Mouse (Mus musculus) heart, embryonic 14.5 days (tissue): ENCODE results near the gene Crat. TPM values are rescaled to one million over a fixed set of nuclear protein-coding genes. Genes with fewer than 3 reads are reported as not detected.
A peak's percentile ranks its signal among the peaks of the same experiment; 100 is the strongest.

Source experiments
- ATAC-seq: fragments of 200-750 bp; cut with Nextera tagmentation; 2 replicates; pipeline ENCODE4 v1.8.0; 2017; ENCODE audit warnings: low read depth, moderate TSS enrichment; ENCODE audit not compliant: insufficient number of reproducible peaks, insufficient read depth, low FRiP score
- H3K27ac ChIP-seq, 2 experiments: fragments of 200-500 bp in 1 of 2; fragments of 300-500 bp in 1 of 2; sonication (generic) in 1 of 2; replicated peaks in 1 of 2; 2 replicates each; pipeline ENCODE4 v1.5.1; 2012 to 2014; ENCODE audit warnings: low read depth in 2 of 2, low read length in 2 of 2, control low read depth in 1 of 2, mild to moderate bottlenecking in 1 of 2, mixed read lengths in 1 of 2; ENCODE audit not compliant: control insufficient read depth in 1 of 2, insufficient read depth in 1 of 2
- H3K27me3 ChIP-seq: fragments of 300-500 bp; sonication (generic); 2 replicates; pipeline ENCODE4 v1.6.1; 2014; ENCODE audit warnings: mild to moderate bottlenecking, low read length, control low read depth; ENCODE audit not compliant: control insufficient read depth, insufficient read depth
- H3K36me3 ChIP-seq: fragments of 300-500 bp; sonication (generic); 2 replicates; pipeline ENCODE4 v1.6.1; 2014; ENCODE audit warnings: mild to moderate bottlenecking, control low read depth, low read length, mixed read lengths; ENCODE audit not compliant: control insufficient read depth, insufficient read depth
- H3K4me1 ChIP-seq, 2 experiments: fragments of 200-500 bp in 1 of 2; fragments of 300-500 bp in 1 of 2; sonication (generic) in 1 of 2; 2 replicates each; pipeline ENCODE4 v1.6.1; 2012 to 2014; ENCODE audit warnings: low read length in 2 of 2, control low read depth in 1 of 2, mixed read lengths in 1 of 2; ENCODE audit not compliant: control insufficient read depth in 2 of 2, insufficient read depth in 2 of 2
- H3K4me2 ChIP-seq: fragments of 300-500 bp; sonication (generic); 2 replicates; pipeline ENCODE4 v1.6.1; 2014; ENCODE audit warnings: mild to moderate bottlenecking, low read length
- H3K4me3 ChIP-seq, 2 experiments: fragments of 200-500 bp in 1 of 2; fragments of 300-500 bp in 1 of 2; sonication (generic) in 1 of 2; 2 replicates each; pipeline ENCODE4 v1.5.1; 2012 to 2014; ENCODE audit warnings: low read length in 2 of 2, mild to moderate bottlenecking in 2 of 2, control low read depth in 1 of 2, low read depth in 1 of 2, moderate library complexity in 1 of 2; ENCODE audit not compliant: control insufficient read depth in 1 of 2, insufficient read depth in 1 of 2
- H3K9ac ChIP-seq: fragments of 300-500 bp; sonication (generic); 2 replicates; pipeline ENCODE4 v1.6.1; 2014; ENCODE audit warnings: mild to moderate bottlenecking, low read length
- H3K9me3 ChIP-seq: fragments of 300-500 bp; sonication (generic); 2 replicates; pipeline ENCODE4 v1.6.1; 2016; ENCODE audit warnings: low read length, control low read depth; ENCODE audit not compliant: control insufficient read depth
- WGBS: fragments of 180-500 bp; shearing (Covaris S2); extraction: QIAGEN DNeasy Blood & Tissue Kit; methylation state at CpG from one replicate; pipeline ENCODE4 v1.1.7; 2014; 5-methylcytosine and 5-hydroxymethylcytosine counted together
- polyA plus RNA-seq: library from polyadenylated mRNA; unstranded; fragments of >200 nt; fragmentation: Nextera tagmentation; extraction: Ambion mirVana; gene quantifications from 2 replicates; pipeline ENCODE4 v1.2.1, GENCODE M21; 2014

Crat gene
- polyA plus RNA-seq, 1 experiment from 2014 or later, result 127 TPM

DNA sequence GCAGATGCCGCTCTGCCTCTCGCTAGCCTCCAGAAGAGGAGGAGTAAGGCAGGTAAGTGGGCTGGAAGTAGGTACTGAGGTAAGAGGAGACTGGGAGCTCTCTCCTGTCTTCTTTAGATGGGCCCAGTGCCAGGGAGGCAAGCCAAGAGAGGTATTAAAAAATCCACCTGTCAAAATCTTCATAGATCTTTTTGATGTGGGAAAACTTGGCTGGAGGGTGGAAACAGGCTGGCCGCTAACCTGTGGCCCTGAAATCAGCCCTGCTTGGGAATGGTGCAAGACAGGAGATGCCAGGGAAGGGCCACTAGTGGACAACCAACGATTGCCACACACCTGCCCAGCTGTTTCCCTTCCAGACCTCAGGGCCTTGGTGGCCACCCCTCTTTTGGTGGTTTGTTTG lies 1.5 kb downstream of the Crat start:
- no peak for ATAC-seq
- Histone ChIP-seq H3K4me2 (peak overlapping the region; percentile 86), H3K4me1 (peaks cover 33 to 47% of the 10 kb centered on the region in 2 experiments), H3K27me3 (no peaks in the 10 kb centered on the region), H3K27ac (no peak overlapping the region), H3K9me3 (no peaks in the 10 kb centered on the region), H3K9ac (peak overlapping the region; percentile 95; the same call in 1 of the 2 replicates), H3K36me3 (peaks cover 40% of the 10 kb centered on the region), H3K4me3 (peak overlapping the region in 1 of 2 experiments; percentile 86; a peak in 2 of 4 replicates)
- 87% methylated on average over 4 of the region's 4 CpGs for WGBS

DNA sequence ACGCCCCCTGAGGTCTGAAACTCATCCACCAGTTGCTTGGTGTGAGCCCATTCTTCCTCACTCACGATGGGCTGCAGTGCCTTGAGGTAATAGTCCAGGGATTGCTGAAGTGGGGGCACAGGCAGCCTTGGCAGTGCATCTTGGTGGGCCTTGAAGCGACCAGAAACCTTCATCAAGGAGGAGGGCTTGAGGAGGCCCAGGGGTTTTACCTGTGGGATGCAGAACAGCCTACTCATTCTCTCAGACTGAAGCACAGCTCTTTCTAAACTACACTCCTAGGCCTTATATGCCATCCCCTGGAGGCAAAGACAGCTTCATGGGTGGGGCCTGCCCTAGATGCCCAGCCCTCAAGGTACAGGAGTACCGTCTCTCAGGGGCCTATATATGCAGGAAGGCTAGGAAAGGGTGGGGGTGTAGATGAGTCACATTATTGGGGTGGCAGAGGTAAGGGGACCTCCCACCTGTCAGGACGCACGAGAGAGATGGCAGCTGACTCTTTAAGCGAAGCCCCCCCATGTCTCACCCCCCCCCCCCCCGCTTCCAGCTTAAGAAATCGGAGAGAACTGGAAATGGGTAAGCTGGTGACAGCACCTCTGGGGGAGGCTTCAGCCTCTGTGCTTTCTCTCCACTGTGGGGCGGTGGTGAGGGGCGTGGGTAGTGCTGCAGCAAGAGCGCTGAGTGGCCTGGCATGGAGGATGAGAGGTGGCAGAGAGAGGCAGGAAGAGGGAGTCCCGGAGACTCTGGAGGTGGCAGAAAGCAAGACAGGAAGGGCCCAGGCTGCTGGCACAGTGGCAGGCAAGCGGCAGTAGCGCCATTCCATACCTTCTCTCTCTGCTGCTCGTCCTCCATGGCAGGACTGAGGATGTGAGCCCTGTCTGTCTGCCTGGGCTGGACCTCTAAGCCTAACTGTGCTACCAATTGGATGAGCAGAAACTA lies 2.3 kb downstream of the Crat start:
- 81% methylated on average over 16 of the region's 16 CpGs for WGBS
- H3K4me1 ChIP-seq, result peaks cover 27 to 44% of the 10 kb centered on the region in 2 experiments
- no peaks in the 10 kb centered on the region for H3K9me3 ChIP-seq
- H3K36me3 ChIP-seq, result peaks cover 48% of the 10 kb centered on the region
- H3K9ac ChIP-seq, result no peak overlapping the region
- no peak overlapping the region for H3K27ac ChIP-seq
- ATAC-seq, result no peak
- 0 out of 2 replicates have a peak overlapping the region, but pooled peaks have one; percentile 86 for H3K4me2 ChIP-seq
- H3K4me3 ChIP-seq, result peak overlapping the region in 1 of 2 experiments; percentile 86; a peak in 1 of 4 replicates
- H3K27me3 ChIP-seq, result no peaks in the 10 kb centered on the region

DNA sequence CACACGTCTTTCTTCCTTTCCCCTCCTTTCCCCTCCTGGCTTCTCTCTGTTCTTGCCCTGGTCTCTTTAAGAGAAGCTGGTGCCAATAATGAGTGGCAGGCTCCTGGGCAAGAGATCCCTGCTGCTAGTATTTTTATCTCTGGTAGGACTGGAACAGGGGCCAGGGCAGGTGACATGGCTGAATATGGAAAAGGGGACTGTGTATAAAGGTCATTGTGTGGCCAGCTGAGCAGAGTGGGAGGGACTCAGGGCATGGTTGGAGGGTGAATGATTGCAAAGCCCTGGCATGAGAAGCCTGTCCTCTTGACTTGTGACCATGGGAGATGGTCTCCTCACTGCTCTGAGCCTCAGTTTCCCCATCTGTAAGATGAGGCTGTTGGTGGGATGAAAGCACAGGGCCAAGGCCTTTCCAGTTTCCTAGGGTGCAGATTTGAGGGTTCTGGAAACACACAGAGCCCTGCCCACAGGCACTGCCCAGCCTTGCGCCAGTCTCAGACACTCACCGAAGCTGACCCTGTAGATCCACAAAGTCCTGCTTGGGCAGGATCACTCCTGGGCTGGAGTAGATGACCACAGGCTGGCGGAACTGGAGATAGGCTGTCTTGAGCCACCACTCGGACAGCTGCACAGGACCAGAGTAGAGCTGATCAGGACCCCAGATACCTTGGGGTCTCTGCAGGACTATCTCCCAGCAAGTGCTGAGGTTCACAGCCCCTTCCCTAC lies 6.0 kb downstream of the Crat start:
- Histone ChIP-seq H3K27me3 (no peaks in the 10 kb centered on the region), H3K9ac (peak overlapping the region; percentile 38; the same call in 1 of the 2 replicates), H3K36me3 (peaks cover 85% of the 10 kb centered on the region), H3K4me1 (peaks cover 17 to 31% of the 10 kb centered on the region in 2 experiments), H3K27ac (peak overlapping the region; percentile 12 to 74; a peak in 3 of 4 replicates), H3K9me3 (no peaks in the 10 kb centered on the region), H3K4me3 (no peak overlapping the region), H3K4me2 (no peak overlapping the region)
- WGBS, result 87% methylated on average over 5 of the region's 5 CpGs
- peak; percentile 68; the same call in 1 of the 2 replicates for ATAC-seq

DNA sequence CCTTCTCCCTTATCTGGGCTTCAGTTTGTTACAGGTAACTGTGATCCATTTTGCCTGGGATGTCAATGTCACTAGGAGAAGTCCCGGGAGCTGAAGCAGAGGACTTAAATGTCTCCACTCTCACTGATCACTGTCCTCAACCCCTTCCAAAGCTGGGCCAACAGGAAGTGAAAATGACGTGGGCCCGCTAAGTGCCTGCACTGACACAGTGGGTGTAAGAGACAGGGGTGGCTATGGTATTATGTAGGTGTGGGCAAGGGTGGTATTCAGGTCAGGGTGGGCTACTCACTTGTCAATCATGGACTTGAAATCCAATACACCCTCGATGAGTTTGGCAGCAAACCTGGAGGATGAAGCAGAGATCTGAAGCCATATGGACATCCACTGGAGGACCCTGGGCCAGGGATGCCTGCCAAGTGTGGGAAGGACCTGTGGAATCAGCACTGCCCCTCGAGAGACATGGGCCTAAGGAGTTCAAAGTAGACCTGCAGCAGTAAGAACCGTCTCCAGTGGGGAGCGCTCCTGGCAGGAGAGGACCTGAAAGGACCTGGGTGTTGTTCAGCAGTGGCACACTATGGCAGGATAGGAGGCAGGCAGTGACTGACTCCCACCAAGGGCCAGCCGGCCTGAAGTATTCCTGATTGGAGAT lies 7.0 kb downstream of the Crat start:
- ATAC-seq, result no peak
- Histone ChIP-seq H3K4me1 (peaks cover 9 to 20% of the 10 kb centered on the region in 2 experiments), H3K4me2 (no peak overlapping the region), H3K9me3 (no peaks in the 10 kb centered on the region), H3K9ac (no peak overlapping the region), H3K4me3 (no peak overlapping the region), H3K27ac (peak overlapping the region in 1 of 2 experiments; percentile 74; a peak in 1 of 4 replicates), H3K36me3 (peaks cover 95% of the 10 kb centered on the region), H3K27me3 (no peaks in the 10 kb centered on the region)
- 78% methylated on average over 8 of the region's 8 CpGs for WGBS

DNA sequence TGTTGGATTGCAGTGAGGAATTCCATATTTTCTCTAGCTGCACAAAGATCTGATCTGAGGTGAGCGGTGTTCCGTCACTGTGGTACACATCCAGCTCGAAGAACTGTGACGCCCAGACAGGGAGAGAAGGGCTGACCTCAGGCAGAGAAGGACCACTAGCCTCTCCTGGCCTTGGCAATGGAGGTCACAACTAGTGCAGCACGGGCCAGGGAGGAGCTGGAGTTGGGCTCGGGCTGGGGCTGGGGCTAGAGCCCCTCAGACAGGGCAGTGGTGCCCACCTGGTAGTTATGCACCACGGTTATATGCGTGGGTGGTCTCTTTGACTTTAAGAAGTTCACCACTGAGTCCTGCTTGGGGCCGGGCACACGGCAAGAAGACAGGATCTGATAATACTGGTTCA lies 7.8 kb downstream of the Crat start:
- no peaks in the 10 kb centered on the region for H3K27me3 ChIP-seq
- 85% methylated on average over 10 of the region's 10 CpGs for WGBS
- no peak overlapping the region for H3K4me2 ChIP-seq
- no peak overlapping the region for H3K27ac ChIP-seq
- H3K4me1 ChIP-seq, result peaks cover 8 to 17% of the 10 kb centered on the region in 2 experiments
- H3K9me3 ChIP-seq, result no peaks in the 10 kb centered on the region
- H3K4me3 ChIP-seq, result no peak overlapping the region
- ATAC-seq, result no peak
- peaks cover 98% of the 10 kb centered on the region for H3K36me3 ChIP-seq
- no peak overlapping the region for H3K9ac ChIP-seq

DNA sequence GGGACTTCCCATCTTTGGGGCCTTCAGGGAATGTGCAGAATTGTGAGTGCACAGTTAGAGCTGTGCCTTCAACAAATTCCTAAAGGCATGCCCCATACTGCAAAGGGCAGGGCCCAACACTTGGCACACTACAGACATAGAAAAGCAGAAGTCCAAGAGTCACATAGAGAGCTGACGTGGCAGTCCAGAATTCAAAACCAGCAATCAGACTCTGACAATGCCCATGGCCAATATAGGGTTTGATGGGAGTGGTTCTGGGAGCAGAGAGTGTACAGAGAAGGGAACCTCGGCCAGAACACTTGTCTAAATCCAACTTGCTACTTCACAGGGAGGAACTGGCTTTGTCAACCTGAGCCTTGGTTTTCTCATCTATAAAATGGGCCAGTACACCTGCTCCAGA lies 8.4 kb downstream of the Crat start:
- no peak for ATAC-seq
- peaks cover 98% of the 10 kb centered on the region for H3K36me3 ChIP-seq
- WGBS, result 90% methylated on average over 2 of the region's 2 CpGs

DNA sequence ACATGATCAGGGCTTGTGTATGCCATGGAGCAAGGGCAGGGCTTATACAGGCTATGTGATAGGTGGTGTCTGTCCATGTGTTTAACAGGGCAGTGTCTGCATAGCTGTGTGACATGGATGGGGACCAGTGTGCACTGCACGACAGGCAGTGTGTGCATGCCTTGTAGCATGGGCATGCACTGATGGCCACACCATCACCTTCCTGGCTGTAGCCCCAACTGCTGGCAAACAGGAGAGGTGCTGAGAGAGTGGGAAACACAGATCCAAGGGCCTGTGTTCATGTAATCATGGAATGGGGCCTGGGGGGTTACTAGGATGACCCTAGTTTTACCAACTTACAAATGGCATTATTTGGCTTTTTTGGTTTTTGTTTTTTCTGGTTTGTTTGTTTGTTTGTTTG lies 11.7 kb downstream of the Crat start:
- peaks cover 99% of the 10 kb centered on the region for H3K36me3 ChIP-seq

More for the DNA sequence above, 8.4 kb downstream of the Crat start:
- Histone ChIP-seq H3K4me2 (no peak overlapping the region), H3K27me3 (no peaks in the 10 kb centered on the region), H3K4me1 (peaks cover 8 to 17% of the 10 kb centered on the region in 2 experiments), H3K27ac (no peak overlapping the region), H3K9me3 (no peaks in the 10 kb centered on the region), H3K9ac (no peak overlapping the region), H3K4me3 (no peak overlapping the region)

More for the DNA sequence above, 11.7 kb downstream of the Crat start:
- Histone ChIP-seq H3K9me3 (no peaks in the 10 kb centered on the region), H3K27me3 (no peaks in the 10 kb centered on the region), H3K4me1 (peaks cover 2 to 10% of the 10 kb centered on the region in 2 experiments; a peak in 3 of 4 replicates), H3K4me3 (no peak overlapping the region), H3K27ac (no peak overlapping the region), H3K9ac (no peak overlapping the region), H3K4me2 (no peak overlapping the region)
- 84% methylated on average over 1 of the region's 1 CpGs for WGBS
- no peak for ATAC-seq
